Mouse (Mus musculus) adrenal gland, postnatal 14 days (tissue): ENCODE measurements at regions not wholly inside any gene's neighbourhood (a gene's known extent, or its start where the extent isn't known, plus 50 kb on each side); places are given as distances from the start of the nearest gene placed in this dataset.

Experiments
- DNase-seq: peaks from one replicate; pipeline ENCODE4 v3.0.0; 2021; ENCODE audit warnings: mixed read lengths

DNA sequence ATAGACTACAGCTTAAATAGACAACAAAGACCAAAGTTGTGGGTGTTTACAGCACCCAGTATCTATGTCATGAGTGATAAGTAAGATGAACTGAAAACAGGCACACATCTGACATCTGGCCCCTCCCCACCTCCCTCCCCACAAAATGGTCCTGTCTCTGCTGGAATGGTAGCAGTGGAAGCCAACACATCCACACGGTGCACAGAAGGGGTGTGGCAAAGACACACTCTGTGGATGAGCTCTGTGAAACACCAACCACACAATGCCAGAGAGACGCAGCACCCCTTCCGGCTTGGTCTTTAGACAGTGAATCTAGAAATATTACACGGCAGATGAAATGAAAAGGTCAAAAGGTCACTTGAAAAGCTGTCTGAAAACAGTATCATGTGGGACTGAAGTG is 85.6 kb downstream of the Fgf18 start:
- no peak for DNase-seq

DNA sequence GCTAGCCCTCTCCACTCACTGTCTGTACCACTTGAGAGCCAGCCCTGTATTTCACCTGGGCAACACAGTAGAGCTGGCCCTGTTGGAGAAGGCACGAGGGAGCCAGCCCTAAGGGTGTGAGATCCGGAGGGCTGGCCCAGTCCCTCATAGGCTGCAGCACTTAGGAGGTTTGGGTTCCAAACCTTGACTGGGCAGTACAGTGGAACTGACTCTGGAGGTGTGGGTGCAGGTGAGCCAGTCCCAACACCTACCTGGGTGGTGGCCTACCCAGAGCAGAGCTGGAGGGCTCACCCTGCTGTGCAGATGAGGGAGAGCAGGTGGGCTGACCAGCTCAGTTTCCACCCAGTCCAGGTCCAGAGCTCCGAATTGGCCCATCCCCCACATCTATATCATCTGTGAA is 86.8 kb downstream of the Fgf18 start:
- no peak for DNase-seq

DNA sequence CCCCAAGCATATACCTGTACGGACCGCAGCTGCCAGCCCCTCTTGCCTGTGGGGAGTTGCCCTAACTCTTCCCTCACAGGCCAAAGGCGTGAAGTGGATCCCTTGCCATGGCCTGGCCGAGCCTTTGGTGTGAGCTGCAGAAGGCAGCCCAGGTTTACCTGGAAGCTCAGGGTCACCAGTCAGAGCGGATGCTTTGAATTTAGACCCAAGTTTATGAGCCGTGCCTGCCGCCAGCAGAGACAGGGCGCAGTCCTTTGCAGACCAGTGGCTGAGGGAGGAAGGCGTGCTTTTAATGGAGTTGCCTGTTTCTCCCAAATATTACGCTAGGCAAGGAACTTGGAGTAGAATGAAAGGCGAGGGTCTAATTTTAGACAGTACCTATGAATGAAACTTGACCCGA is 97.0 kb downstream of the Fgf18 start:
- DNase-seq: no peak

DNA sequence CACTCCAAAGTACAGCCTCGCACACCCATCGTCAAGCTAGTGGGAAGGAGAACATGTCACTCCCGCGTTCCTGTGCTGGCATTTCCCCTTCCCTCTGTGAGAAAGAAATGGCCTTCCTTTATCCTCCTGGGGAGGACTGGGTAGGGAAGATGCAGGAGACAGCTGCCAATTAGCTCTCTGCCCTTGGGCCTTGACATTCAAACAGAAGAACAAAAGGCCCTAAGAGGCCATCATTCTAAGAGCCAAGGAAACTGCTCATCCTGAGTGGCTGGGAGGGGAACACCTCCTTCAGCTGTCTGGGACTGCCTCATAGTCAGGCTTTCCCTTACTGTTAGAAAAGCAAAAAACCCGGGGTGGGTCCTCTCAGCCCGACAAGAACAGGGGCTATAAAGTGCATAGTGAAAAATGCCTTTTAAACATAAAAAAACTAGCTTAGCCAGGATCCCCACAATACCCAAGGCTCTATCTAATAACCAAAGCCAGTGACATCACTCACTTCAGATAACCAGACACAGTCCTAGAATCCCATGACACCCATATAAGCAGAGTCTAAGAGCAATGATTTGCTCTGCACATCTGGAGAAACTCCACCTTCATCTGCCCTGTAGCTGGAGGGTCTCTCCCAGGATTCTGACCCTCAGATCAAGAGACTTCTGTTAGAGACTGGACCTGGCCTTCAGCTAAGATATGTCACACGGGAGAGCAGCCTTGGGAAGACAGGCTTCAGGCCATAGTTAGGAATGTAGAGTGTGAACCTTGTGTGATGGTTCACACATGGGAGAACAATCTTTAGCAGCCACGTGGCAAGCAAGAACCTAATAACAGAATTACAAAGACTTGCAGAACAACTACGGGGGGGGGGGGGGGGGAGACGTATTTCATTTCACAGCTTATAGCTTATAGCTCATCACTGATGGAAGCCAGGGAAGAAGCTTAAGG is 107.1 kb downstream of the Fgf18 start:
- peak; percentile 8 for DNase-seq

DNA sequence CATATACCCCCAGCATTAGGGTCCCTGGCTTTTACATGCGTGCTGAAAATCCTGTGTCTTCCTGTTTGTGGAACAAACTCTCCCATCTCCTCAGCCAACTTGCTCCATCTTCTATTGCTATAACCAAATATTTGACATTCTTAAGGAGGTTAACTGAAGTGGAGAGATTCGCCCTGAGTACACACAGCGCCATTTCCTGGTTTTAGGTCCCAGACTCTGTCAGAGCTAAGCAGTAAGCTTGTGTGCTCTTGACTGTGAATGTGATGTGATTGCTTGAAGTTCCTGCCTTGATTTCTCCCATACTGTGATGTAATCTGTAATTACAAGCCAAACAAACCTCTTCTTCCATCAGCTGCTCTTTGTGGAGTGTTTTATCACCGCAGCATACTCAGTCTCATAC is 110.8 kb downstream of the Fgf18 start:
- DNase-seq: no peak

DNA sequence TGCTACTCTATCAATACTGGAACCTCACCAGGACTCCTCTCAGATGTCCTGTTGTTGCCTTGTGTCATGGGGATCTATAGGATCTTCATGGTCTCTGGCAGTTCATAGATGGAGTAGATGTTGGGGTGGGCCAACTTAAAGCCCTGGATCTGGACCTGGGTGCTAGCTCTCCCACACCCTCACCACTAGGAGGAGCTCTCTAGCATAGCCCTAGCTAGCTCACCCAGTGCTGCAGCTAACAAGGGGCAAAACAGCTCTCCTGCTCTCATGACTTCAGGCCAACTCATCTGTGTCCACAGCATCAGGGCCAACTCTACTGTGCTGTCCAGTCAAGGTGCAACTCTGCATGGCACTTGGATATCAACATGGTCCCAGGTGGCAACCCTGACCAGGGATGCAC is 118.3 kb downstream of the Fgf18 start:
- DNase-seq: peak; percentile 48

DNA sequence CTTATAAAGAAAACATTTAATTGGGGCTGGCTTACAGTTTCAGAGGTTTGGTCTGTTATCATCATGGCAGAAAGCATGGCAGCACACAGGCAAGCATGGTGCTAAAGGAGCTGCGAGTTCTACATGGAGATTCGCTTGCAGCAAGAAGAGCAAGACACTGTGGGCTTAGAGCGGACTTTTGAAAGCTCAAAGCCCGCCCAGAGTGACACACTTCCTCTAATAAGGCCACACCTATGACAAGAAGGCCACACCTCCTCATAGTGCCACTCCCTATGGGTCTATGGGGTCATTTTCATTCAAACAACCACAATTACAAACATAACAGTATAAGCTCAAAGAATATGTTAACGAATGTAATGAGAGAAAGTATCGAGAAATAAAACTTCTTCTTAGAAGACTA is 120.1 kb downstream of the Fgf18 start:
- no peak for DNase-seq

DNA sequence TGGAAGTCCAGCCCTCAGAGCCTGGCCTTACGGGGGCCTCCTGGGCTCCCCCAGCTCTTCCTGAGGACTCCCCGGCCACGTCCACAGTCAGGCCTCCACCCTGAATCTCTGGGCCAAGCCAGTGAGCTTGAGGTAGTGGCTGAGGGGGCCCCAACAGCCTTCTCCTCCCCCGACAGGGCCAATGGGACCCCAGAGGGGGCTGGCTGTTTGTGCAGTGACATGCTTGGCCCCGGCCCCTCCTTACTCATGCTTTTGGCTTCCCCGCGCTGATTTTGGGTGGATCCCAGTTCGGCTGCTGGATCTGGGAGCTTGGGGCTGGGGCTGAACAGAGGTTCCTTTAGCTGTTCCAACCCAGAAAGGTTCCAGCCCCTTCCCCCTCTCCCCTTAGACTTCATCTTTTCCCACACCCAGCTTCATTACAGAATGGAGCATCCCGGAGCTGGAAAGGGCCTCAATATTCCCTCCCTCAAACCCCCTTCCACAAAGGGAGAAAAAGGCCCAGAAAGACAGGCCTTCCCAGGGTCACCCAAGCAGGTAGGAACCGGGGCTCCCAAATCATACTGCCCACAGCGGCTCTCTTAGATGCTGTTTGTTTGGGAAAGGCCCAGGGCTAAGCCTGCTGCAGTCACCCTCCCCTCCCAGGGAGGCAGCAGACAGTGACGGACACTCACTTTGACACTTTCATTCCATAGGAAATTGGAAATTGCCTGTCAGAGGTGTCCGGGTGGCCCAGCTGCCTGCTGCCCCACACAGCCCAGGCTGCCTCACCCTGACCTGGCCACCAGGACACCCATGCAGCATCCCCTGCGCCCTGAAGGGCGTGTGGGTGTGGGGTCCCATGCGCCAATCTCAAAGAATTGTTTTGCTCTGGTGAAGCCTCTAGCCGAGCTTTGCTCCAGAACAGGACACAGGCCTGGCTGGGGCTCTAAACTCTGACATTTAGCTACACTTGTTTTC is 133.7 kb downstream of the Fgf18 start:
- DNase-seq: peak; percentile 26

DNA sequence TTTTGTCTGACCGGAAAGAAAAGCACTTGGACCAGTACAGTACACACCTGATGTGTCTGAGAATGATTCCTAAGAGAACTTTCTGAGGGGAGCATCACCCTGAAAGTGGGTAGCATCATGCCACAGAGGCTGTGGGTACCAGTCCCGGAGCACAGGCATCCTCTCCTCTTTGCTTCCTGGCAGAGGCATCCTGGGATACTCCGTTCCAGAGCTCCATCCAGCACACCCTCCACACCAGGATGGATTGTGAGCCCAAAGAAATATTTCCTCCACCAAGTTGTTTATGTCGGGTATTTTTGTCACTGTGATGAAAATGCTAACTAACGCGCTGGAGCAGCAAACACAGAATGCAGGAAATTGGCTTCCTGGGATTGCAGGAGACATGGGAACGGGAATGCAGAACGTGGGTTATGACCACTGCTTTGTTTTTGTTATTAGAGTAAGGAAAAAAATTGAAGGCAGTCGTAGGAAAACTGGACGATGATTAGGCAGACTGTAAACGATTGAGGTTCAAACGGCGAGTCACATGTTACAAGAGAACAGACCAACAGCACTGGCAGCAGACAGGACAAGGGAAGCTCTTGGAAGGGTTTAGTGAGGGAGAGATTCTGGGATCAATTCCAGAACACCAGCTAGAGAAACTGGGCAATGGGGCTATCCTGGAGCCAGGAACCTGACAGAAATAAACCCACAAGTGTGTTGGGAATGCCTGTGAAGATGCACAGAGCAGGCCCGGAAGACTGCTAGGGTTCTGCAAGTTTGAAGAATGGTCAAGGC is 134.6 kb downstream of the Fgf18 start:
- no peak for DNase-seq

DNA sequence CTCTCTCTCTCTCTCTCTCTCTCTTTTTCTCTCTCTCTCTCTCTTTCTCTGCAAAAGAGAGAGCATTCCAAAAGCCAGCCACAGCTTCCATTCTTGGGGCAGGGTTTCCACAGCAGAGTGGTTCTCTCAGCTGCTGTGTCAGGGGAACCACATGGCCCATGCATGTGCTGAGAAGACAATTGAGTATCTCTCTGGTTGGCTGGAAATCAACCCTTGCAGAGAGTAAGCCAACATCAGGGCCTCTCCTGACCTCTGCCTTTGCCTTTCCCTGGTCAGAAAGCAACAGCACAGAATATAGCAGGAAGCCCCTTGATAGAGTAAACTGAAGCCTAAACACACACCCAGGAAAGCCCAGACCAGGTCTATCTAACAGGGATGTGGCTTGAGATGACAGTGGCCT is 138.6 kb downstream of the Fgf18 start:
- DNase-seq: no peak

DNA sequence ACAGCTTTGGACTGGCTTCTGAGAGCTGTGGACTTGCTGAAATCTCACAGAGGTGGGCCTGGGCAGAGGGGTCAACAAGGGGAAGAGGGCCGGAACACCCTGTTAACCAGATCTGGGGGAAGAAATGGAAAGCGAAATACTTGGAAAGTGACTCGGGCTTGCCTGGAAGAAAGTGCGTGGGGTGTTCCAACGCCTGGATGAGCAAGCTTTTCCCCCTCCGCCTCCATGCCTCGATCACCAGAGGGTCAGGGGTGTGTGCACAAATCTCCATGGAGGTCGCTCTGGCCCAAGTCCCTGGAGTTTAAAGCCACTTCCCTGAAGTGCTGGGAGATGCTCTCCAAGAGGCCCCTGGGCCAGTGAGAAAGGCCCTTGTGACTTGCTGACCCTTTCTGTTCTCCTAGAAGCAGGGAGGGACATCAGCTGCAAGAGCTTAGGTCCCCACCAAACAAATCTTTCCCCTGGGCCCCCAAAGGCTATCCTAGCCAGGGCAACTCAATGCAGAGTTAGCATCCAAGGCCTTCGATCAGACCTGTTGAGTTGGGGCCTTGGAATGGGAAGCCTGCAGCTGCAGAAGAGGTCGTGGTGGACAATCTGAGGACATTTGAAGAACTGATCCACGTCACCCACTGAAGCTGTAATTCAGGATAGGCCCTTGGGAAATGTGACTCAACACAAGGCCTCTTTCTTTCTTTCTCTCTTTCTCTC is 139.2 kb downstream of the Fgf18 start:
- no peak for DNase-seq

DNA sequence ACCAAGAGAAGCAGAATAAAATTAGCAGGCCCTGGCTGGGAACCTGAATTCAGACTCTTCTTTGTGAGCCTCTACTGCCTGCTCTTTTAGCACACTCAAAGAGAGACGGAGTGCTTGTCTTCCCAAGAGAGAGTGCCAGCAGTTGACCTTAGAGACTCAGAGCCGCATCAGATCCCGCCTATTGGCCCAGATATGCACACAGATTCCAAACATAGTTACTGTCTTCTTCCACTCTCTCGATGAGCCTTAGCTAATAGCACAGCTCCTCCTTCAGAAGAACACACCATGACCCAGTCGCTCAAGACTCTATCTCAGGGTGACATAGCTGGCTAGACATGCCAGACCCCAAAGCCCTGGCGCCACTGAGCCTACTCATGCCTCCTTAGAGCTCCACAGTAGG is 139.8 kb downstream of the Fgf18 start:
- no peak for DNase-seq

DNA sequence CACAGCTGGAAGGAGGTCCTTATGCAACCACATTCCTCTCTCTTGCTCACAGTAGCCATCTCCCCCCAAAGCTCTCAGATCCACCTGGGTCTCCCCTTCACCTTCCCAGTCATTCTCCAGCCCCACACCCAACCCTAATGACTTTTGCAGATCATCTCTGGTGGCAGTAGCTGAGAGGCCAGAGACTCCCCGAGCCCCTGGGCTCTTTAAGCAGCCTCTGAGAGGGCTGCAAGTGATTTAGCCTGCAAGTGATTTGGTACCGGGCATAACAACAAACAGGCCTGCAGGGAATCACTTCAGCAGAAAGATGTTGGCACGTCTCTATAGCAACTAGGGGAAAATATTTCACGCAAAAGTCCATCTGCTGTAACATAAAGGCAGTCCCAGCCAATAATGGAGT is 142.0 kb downstream of the Fgf18 start:
- no peak for DNase-seq

DNA sequence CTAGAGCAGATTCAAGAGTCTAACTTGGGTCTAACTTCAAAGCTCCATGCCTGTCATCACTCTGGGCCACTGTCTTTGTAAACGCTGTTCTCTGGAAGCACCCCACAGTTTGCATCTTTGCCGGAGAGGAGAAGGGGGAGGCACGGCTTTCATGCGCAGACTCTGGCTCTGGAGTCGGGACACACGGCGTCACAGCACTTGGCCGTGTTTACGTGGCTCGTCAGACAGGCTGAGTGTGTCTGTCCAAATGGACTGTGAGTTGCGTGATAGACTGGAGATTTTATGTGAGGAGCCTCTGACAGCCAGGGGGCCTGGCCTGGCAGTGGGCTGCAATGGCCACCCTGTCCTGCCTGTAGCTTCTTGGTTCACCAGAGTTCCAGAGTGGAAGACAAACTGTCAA is 142.6 kb downstream of the Fgf18 start:
- DNase-seq: no peak

DNA sequence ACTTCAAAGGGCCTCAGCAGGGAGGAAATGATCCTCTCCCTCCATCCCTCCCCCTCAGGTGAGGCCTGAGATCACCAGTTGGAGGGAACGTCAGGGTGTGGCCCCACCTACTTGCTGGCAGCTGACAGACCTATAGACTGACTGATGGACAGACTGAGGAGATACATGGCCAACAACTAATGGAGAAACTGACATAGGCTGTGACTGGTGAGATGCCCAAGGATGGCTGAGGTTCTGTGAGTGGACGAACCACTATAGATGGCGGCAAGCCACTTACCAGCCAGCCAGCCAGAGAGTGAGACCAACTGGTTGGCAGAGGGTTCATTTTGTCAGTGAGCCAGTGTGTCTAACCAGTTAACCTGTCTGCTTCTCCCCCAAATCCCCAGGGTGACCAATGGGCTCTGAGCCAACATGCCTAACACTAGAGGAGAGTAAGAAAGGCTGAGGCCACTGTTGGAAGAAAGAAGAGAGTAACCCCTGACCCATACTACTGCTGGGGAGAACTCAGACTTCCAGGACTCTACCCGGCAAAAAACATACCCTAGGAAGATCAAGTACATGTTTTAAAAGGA is 147.4 kb downstream of the Fgf18 start:
- peak; percentile 68 for DNase-seq

DNA sequence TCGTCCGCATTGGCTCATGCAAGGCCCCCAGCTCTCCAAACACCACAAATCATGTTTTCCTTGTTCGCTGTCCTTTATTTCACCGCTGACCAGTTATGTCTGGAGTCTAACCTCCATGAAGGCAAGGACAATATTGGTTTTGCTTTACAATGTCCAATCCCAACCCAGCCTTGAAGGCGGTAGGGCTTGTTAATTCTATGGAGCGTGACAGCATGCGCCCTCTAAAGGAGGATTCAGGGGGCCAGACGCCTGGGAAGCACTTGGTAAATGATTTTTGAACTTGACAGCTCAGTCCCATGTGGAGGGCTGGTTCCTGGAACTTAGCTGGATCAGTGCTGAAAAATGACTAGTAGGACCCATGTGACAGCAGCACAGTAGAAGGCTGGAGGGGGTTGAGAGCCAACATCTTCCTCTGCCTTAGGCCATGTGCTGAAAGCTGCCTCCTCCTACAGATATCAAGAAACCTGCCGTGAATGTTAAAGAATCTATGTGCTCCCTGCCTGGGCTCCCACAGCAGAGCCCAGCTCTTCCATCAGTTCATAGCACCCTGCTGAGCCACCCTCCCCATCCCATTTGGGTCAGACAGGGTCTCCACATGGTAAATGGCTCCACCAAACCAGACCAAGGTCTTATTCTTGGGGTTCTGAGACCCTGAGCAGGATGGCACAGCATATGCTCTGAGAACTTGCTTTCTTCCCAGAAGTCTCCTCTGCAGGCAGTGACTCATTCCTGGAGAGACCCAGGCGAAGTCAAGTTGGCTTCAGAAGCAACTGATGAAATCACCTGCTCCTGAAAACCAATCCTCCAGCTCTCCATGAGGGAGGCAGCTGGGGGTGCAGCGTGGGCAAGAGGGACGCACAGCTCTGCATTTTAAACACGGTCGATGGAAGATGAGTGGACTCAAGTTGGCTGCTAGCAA is 148.3 kb downstream of the Fgf18 start:
- no peak for DNase-seq

DNA sequence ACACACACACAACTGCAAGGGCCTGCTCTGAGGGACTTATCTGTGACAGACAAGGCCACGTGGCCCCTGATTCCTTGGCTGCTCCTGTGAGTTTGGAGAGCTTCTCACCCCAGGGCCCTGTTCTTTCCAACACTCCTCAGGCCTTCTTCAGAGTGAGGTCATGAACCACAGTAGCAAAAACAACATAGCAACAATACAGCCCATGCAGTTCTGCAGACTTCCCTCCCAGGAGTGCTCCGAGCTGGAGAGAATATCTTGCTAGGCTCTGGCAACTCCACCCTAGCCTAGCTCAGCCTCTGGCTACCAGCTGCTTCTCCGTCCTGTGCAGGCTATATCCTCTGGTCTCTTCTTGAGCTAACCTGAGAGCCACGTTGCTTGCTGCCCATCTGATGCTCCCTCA is 152.8 kb downstream of the Fgf18 start:
- DNase-seq: no peak

DNA sequence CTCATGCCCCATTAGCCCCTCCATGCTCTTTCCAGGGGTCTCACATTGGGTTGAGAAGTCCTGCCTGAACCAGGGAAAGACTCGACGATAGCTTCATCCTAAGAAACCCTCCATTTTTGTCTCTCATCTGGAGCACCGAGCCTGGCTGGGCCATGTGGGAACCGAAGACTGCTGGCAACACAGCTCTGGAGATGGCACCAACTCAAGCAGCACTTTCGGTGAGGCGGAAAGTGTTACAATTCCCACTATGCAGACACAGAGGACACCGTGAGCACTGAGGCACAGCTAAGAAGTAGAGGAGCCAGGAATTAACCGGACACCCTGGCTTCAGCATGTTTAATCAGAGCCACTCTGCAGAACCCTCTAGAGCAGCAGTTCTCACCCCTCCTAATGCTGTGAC is 153.8 kb downstream of the Fgf18 start:
- no peak for DNase-seq

DNA sequence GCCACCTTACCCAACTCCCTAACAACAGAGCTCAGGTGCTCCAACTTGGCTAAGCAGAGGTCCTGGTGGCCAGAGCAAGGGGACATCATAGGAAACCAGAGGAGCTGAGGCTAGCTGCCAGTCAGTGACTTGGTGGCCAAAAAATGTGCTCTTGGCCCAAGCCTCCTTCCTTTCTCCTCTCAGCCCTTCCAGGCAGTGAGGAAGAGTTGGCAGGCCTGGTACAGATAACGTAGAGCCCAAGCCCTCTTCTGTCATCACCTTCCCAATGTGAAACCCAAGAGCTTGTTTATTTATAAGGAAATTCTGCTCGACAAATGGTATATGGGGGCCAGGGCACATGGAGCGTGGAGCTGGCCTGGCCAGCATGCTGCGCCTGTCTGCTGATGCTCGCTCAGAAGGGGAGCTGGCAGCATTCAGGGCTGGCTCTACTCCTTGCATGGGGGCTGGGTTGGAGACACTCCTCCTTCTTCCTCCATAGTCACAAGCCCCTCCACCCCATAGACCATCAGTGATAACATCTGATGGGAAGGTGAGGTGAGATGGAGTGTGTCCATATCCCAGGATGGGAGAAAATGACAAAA is 156.1 kb downstream of the Fgf18 start:
- no peak for DNase-seq

DNA sequence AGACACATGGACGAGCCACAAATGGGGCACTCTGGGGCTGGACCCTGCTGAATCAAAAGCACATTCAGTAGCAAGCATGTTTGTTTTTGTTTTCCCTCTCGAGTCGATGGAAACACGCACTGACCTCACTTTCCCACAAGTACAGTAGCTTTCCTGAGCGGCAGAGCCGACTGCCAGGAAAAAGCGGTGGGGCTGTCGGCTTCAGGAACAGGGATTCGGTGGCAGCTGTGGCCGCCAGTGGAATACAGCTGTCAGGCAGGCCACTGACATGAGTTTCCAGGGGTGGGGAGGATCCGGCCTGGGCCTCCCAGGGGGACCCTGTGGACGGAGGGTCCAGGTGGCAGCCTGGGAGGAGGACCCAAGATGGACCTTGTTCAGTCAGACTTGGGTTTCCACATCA is 157.0 kb downstream of the Fgf18 start:
- no peak for DNase-seq
